Mouse (Mus musculus) CD4-positive, CD25-positive, alpha-beta regulatory T cell (primary cell): ENCODE results near the gene Tmem185a. TPM values are rescaled to one million over a fixed set of nuclear protein-coding genes. Genes with fewer than 3 reads are reported as not detected.

Experiments used
- polyA plus RNA-seq: library from polyadenylated mRNA; unstranded; fragments of 100-300 nt; shearing (Covaris generic); gene quantifications from one replicate; pipeline ENCODE4 v1.2.1, GENCODE M21; 2017

The Tmem185a gene
- polyA plus RNA-seq: 33.6 TPM

GRCm38 (mm10) chrX:70476792-70477776 is at the start of gene Tmem185a:
Tmem185a (minus strand) TSS chrX:70477180.

Other genes with a start within 250 kb of the Tmem185a start
- 27.6 TPM for gene Ids, start 112.1 kb downstream of the Tmem185a start, polyA plus RNA-seq
- gene 1110012L19Rik, start 91.3 kb downstream of the Tmem185a start, polyA plus RNA-seq: 26.2 TPM